Mouse (Mus musculus): ENCODE data around the gene Sdha.
A peak's percentile ranks its signal among the peaks of the same experiment; 100 is the strongest.

Sdha gene

GRCm38 (mm10) chr13:74349566-74350434 is at the start of gene Sdha, which contains the start of gene Ccdc127:
Gene Sdha (minus strand): TSS chr13:74350280.
Gene Ccdc127 (plus strand): TSS chr13:74350309.
- peak; percentile 96 for DNase-seq (ENCODE audit: low read depth)

- DNase-seq (ENCODE audit: low read depth) = no peak
Observed at GRCm38 (mm10) chr13:74399298-74399839, 49.3 kb upstream of the Sdha start, which contains the start of gene Ftl1-ps1. Gene Ftl1-ps1 (plus strand): TSS chr13:74399694.

GRCm38 (mm10) chr13:74391156-74391555 is 41.1 kb upstream of the Sdha start:
- DNase-seq (ENCODE audit: low read depth) = no peak

- peak; percentile 37 for DNase-seq (ENCODE audit: low read depth)
Observed at GRCm38 (mm10) chr13:74390371-74390990, 40.4 kb upstream of the Sdha start, which contains the start of gene Zfp72. Gene Zfp72 (minus strand): TSS chr13:74390836.

GRCm38 (mm10) chr13:74389730-74390129 is 39.6 kb upstream of the Sdha start:
- DNase-seq (ENCODE audit: low read depth) = no peak

- DNase-seq (ENCODE audit: low read depth) = no peak
Observed at GRCm38 (mm10) chr13:74382289-74382688, 32.2 kb upstream of the Sdha start.

- no peak for DNase-seq (ENCODE audit: low read depth)
Observed at GRCm38 (mm10) chr13:74381533-74382276, 31.6 kb upstream of the Sdha start.

GRCm38 (mm10) chr13:74363859-74364235 is 13.8 kb upstream of the Sdha start, which contains the start of gene Lrrc14b:
Gene Lrrc14b (minus strand): TSS chr13:74364005.
- DNase-seq (ENCODE audit: low read depth) = no peak

- no peak for DNase-seq (ENCODE audit: low read depth)
Observed at GRCm38 (mm10) chr13:74363176-74363858, 13.2 kb upstream of the Sdha start.

- DNase-seq (ENCODE audit: low read depth) = no peak
Observed at GRCm38 (mm10) chr13:74362218-74362617, 12.1 kb upstream of the Sdha start.

GRCm38 (mm10) chr13:74356491-74356890 is 6.4 kb upstream of the Sdha start:
- DNase-seq (ENCODE audit: low read depth) = no peak

GRCm38 (mm10) chr13:74350435-74350906 is 391 bp upstream of the Sdha start:
- peak; percentile 29 for DNase-seq (ENCODE audit: low read depth)

- peak; percentile 51 for DNase-seq (ENCODE audit: low read depth)
Observed at GRCm38 (mm10) chr13:74341036-74341435, 9.0 kb downstream of the Sdha start.

GRCm38 (mm10) chr13:74329321-74329720 is 20.8 kb downstream of the Sdha start:
- DNase-seq (ENCODE audit: low read depth) = no peak

- DNase-seq (ENCODE audit: low read depth) = peak; percentile 99
Observed at GRCm38 (mm10) chr13:74317170-74317849, 32.8 kb downstream of the Sdha start, which contains the start of gene Pdcd6. Gene Pdcd6 (minus strand): TSS chr13:74317580.

GRCm38 (mm10) chr13:74316789-74317169 is 33.3 kb downstream of the Sdha start:
- no peak for DNase-seq (ENCODE audit: low read depth)

- no peak for DNase-seq (ENCODE audit: low read depth)
Observed at GRCm38 (mm10) chr13:74316386-74316785, 33.7 kb downstream of the Sdha start.

GRCm38 (mm10) chr13:74314616-74315015 is 35.5 kb downstream of the Sdha start:
- no peak for DNase-seq (ENCODE audit: low read depth)

- no peak for DNase-seq (ENCODE audit: low read depth)
Observed at GRCm38 (mm10) chr13:74305780-74306179, 44.3 kb downstream of the Sdha start.

GRCm38 (mm10) chr13:74305380-74305779 is 44.7 kb downstream of the Sdha start:
- no peak for DNase-seq (ENCODE audit: low read depth)

Data from c-Kit-positive CD71-positive TER-119-negative erythroid progenitor cells, embryonic 14.5 days (primary cell).